In the genomic region with DNA sequence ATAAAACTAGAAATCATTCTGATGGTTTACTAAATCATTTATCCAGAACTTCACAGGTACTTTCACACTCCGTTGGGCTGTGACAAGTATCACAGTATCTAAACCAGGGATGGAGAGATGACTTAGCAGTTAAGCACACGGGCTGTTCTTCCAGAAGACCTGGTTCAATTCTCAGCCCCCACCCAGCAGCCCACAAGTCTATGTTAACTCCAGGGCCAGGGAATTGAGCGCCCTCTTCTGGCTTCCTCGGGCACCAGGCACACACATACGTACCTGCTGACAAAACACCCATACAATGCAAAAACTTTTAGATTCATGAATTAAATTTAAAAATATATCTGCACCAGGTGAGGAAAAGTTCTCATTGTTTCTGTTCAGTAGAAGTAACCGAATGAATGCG, we compare ENCODE assay signal across 21 mouse cellular contexts. TPM values are rescaled to one million over a fixed set of nuclear protein-coding genes. Genes with fewer than 3 reads are reported as not detected.
A peak's percentile ranks its signal among the peaks of the same experiment; 100 is the strongest.
DNase-seq lines count a peak whose midpoint lies in the region; TF ChIP-seq lines count a peak whose summit lies in the region.
"Had no signal": no experiment of that assay in that cellular context is flagged by ENCODE, and none has a peak within 500 bp of the region (broad histone marks: within the 10 kb centered on the region; RNA-seq: fewer than 3 reads in every experiment).

No protein-coding gene starts in this region.

- DNase-seq in thymus, postnatal 4 days, result peak; percentile 26
- no peak for DNase-seq in thymus, postnatal 14 days
- DNase-seq in ES-E14 (ENCODE audit: low read depth, low spot score), result peak; percentile 53
- peak; percentile 7 for DNase-seq in c-Kit-positive CD71-positive TER-119-positive erythroid progenitor cells, embryonic 14.5 days (ENCODE audit: low spot score)
- no peak for DNase-seq in midbrain, embryonic 10.5 days (ENCODE audit: low spot score)
- no peak for DNase-seq in left cerebral cortex, adult 8-10 months (ENCODE audit: low spot score in 2 of 2)
- DNase-seq in urinary bladder, postnatal 14 days (ENCODE audit: low spot score), result no peak
- DNase-seq: cerebellum, adult 8-10 months; heart, adult 18-20 months; heart, postnatal 36 days; kidney, postnatal 4 days; left cerebral cortex, postnatal 4 days; liver, embryonic 13.5 days; right cerebral cortex, postnatal 4 days had no signal

- WGBS in midbrain, embryonic 10.5 days, result 65% methylated on average over 7 of the region's 7 CpGs

- H3K9me3 ChIP-seq in ES-E14 (ENCODE audit: control insufficient read depth, insufficient read depth, low read depth, low read length), result no peaks in the 10 kb centered on the region
- H3K9me3 ChIP-seq in midbrain, embryonic 10.5 days (replicated peaks), result peaks cover 16% of the 10 kb centered on the region
- H3K9me3 ChIP-seq: kidney, embryonic 15.5 days; liver, embryonic 13.5 days had no signal

- H3K27me3 ChIP-seq in midbrain, embryonic 10.5 days (ENCODE audit: low read depth, poor library complexity, severe bottlenecking), result no peaks in the 10 kb centered on the region
- H3K27me3 ChIP-seq: embryonic facial prominence, embryonic 12.5 days; forebrain, embryonic 13.5 days; kidney, embryonic 15.5 days; liver, embryonic 13.5 days; midbrain, embryonic 12.5 days; neural tube, embryonic 12.5 days had no signal

- in situ Hi-C loops in ES-E14 (cut with MboI; ENCODE audit: low sequenced_read_pairs in 2 of 2, unreplicated experiment in 2 of 2), result loop anchor here in 1 of 2 experiments (10.0 kb wide), 1 partner anchor 165 kb away; no protein-coding TSS in a partner anchor

- H3K36me3 ChIP-seq in ES-E14 (ENCODE audit: control insufficient read depth, insufficient read depth, low read length, poor library complexity, severe bottlenecking), result no peaks in the 10 kb centered on the region
- H3K36me3 ChIP-seq in midbrain, embryonic 10.5 days, result no peaks in the 10 kb centered on the region
- H3K36me3 ChIP-seq: embryonic facial prominence, embryonic 12.5 days; kidney, embryonic 15.5 days; liver, embryonic 13.5 days; midbrain, embryonic 12.5 days; neural tube, embryonic 12.5 days had no signal

- H3K4me1 ChIP-seq in ES-E14 (ENCODE audit: control insufficient read depth in 2 of 2, insufficient read depth in 2 of 2, low read length in 2 of 2, poor library complexity in 1 of 2), result no peaks in the 10 kb centered on the region
- H3K4me1 ChIP-seq in midbrain, embryonic 10.5 days, result no peaks in the 10 kb centered on the region
- H3K4me1 ChIP-seq: forebrain, embryonic 13.5 days; midbrain, embryonic 12.5 days; neural tube, embryonic 12.5 days had no signal

- no peak overlapping the region for H3K4me3 ChIP-seq in ES-E14 (ENCODE audit: insufficient read depth in 1 of 2, low read depth in 1 of 2, low read length in 2 of 2, poor library complexity in 1 of 2, severe bottlenecking in 1 of 2)
- H3K4me3 ChIP-seq in midbrain, embryonic 10.5 days, result no peak overlapping the region
- H3K4me3 ChIP-seq: embryonic facial prominence, embryonic 12.5 days; erythroblast, embryonic 14.5 days; forebrain, embryonic 13.5 days; kidney, embryonic 15.5 days; liver, embryonic 13.5 days; midbrain, embryonic 12.5 days; neural tube, embryonic 12.5 days had no signal

- H3K9ac ChIP-seq in ES-E14 (ENCODE audit: insufficient read depth, low read depth, low read length, poor library complexity, severe bottlenecking), result no peak overlapping the region
- H3K9ac ChIP-seq: embryonic facial prominence, embryonic 12.5 days; forebrain, embryonic 13.5 days; kidney, embryonic 15.5 days; liver, embryonic 13.5 days; midbrain, embryonic 12.5 days; neural tube, embryonic 12.5 days had no signal

- H3K27ac ChIP-seq in ES-E14 (ENCODE audit: insufficient read depth, low read depth, low read length, poor library complexity, severe bottlenecking), result no peak overlapping the region
- no peak overlapping the region for H3K27ac ChIP-seq in midbrain, embryonic 10.5 days (replicated peaks)
- H3K27ac ChIP-seq: embryonic facial prominence, embryonic 12.5 days; forebrain, embryonic 13.5 days; kidney, embryonic 15.5 days; liver, embryonic 13.5 days; midbrain, embryonic 12.5 days; neural tube, embryonic 12.5 days had no signal

TF ChIP-seq in ES-E14, 5 proteins besides CTCF, POLR2A, EP300 and RAD21:
- TF ChIP-seq HCFC1 (IDR thresholded peaks at IDR 0.05; ENCODE audit: borderline replicate concordance, insufficient read depth, low read length) (no peak), ZC3H11A (IDR thresholded peaks at IDR 0.05; ENCODE audit: borderline replicate concordance, low read depth, low read length) (peak; percentile 48; the same call in 1 of the 2 replicates), MAFK (IDR thresholded peaks at IDR 0.05; ENCODE audit: insufficient read depth, low read depth, low read length) (no peak)

RNA-seq across cellular contexts. Expression of a gene that starts 23.2 kb away (rescaled TPM):
- 26.3 and 35.3 TPM in 2 replicates for total RNA-seq in ES-E14 (2012; rRNA removed)
- 2.7 and 4.4 TPM in 2 replicates for polyA plus RNA-seq in midbrain, embryonic 10.5 days (2016; fragmentation: Nextera tagmentation; extraction: Ambion mirVana)
- total RNA-seq in left cerebral cortex, adult 8-10 months (2022), result 10 to 100 TPM; 27.4 to 31.2 (median 29.1) TPM
- total RNA-seq: common myeloid progenitor, adult 5-6 weeks had no signal
- polyA plus RNA-seq: erythroblast, embryonic 14.5 days had no signal

Comparison
In these comparisons a context has a peak if more than half of its experiments do, and no peak if none do; other contexts are left out.
1. DNase-seq: peak in thymus, postnatal 4 days (single experiment), ES-E14 (single experiment) and c-Kit-positive CD71-positive TER-119-positive erythroid progenitor cells, embryonic 14.5 days (single experiment); none in thymus, postnatal 14 days (single experiment), midbrain, embryonic 10.5 days (single experiment), left cerebral cortex, adult 8-10 months (0 of 2) and urinary bladder, postnatal 14 days (single experiment).